ENCODE assay signal across 20 mouse cellular contexts in genomic region chr7:30579950-30580349, GRCm38 (mm10). TPM values are rescaled to one million over a fixed set of nuclear protein-coding genes. Genes with fewer than 3 reads are reported as not detected.
DNase-seq lines count a peak whose midpoint lies in the region; ATAC-seq lines count a peak whose summit lies in the region.
"Had no signal": no experiment of that assay in that cellular context is flagged by ENCODE, and none has a peak within 500 bp of the region (broad histone marks: within the 10 kb centered on the region; RNA-seq: fewer than 3 reads in every experiment).

No protein-coding gene starts in this region.

- H3K9ac ChIP-seq in heart, embryonic 11.5 days (ENCODE audit: low read depth, low read length) = no peak overlapping the region
- H3K9ac ChIP-seq in midbrain, embryonic 11.5 days (ENCODE audit: low read length) = no peak overlapping the region
- H3K9ac ChIP-seq in midbrain, embryonic 16.5 days (ENCODE audit: low read depth, low read length) = no peak overlapping the region
- no peak overlapping the region for H3K9ac ChIP-seq in intestine, embryonic 15.5 days
- H3K9ac ChIP-seq: forebrain, embryonic 13.5 days; hindbrain, embryonic 13.5 days had no signal

- no peaks in the 10 kb centered on the region for H3K27me3 ChIP-seq in heart, embryonic 11.5 days (ENCODE audit: control insufficient read depth, insufficient read depth, low read length)
- H3K27me3 ChIP-seq in midbrain, embryonic 11.5 days (ENCODE audit: control insufficient read depth, insufficient read depth, low read length) = no peaks in the 10 kb centered on the region
- no peaks in the 10 kb centered on the region for H3K27me3 ChIP-seq in midbrain, embryonic 16.5 days (ENCODE audit: control insufficient read depth, insufficient read depth, low read depth, low read length)
- no peaks in the 10 kb centered on the region for H3K27me3 ChIP-seq in intestine, embryonic 15.5 days (replicated peaks)
- H3K27me3 ChIP-seq: forebrain, embryonic 13.5 days; hindbrain, embryonic 13.5 days had no signal

- H3K27ac ChIP-seq in heart, embryonic 11.5 days (ENCODE audit: low read depth, low read length) = no peak overlapping the region
- H3K27ac ChIP-seq in midbrain, embryonic 11.5 days (ENCODE audit: low read depth, low read length) = no peak overlapping the region
- no peak overlapping the region for H3K27ac ChIP-seq in midbrain, embryonic 16.5 days (ENCODE audit: low read length)
- no peak overlapping the region for H3K27ac ChIP-seq in intestine, embryonic 15.5 days
- H3K27ac ChIP-seq: forebrain, embryonic 10.5 days; forebrain, embryonic 13.5 days; heart, adult 2 months; heart, embryonic 10.5 days; hindbrain, embryonic 10.5 days; hindbrain, embryonic 13.5 days had no signal

- no peaks in the 10 kb centered on the region for H3K9me3 ChIP-seq in heart, embryonic 11.5 days (replicated peaks; ENCODE audit: control insufficient read depth, low read length)
- H3K9me3 ChIP-seq in midbrain, embryonic 11.5 days (ENCODE audit: control insufficient read depth, low read length) = no peaks in the 10 kb centered on the region
- no peaks in the 10 kb centered on the region for H3K9me3 ChIP-seq in midbrain, embryonic 16.5 days (replicated peaks; ENCODE audit: control insufficient read depth, low read length, poor library complexity, severe bottlenecking)
- H3K9me3 ChIP-seq in intestine, embryonic 15.5 days = no peaks in the 10 kb centered on the region
- H3K9me3 ChIP-seq: forebrain, embryonic 10.5 days; forebrain, embryonic 13.5 days; heart, embryonic 10.5 days; hindbrain, embryonic 10.5 days; hindbrain, embryonic 13.5 days had no signal

- H3K4me2 ChIP-seq in heart, embryonic 11.5 days = no peak overlapping the region
- no peak overlapping the region for H3K4me2 ChIP-seq in midbrain, embryonic 11.5 days
- no peak overlapping the region for H3K4me2 ChIP-seq in midbrain, embryonic 16.5 days (ENCODE audit: low read length)
- H3K4me2 ChIP-seq in intestine, embryonic 15.5 days (replicated peaks) = no peak overlapping the region
- H3K4me2 ChIP-seq: forebrain, embryonic 13.5 days; hindbrain, embryonic 13.5 days had no signal

- 0 out of 2 replicates have a peak, but pooled peaks have one; percentile 4 for ATAC-seq in heart, embryonic 11.5 days (replicated peaks; ENCODE audit: insufficient number of reproducible peaks, low FRiP score, low TSS enrichment)
- ATAC-seq in midbrain, embryonic 11.5 days (ENCODE audit: low FRiP score) = no peak
- no peak for ATAC-seq in midbrain, embryonic 16.5 days
- ATAC-seq in intestine, embryonic 15.5 days = peak; percentile 81
- ATAC-seq: activated CD4-positive, CD25-positive, alpha-beta regulatory T cell, adult 4 months; forebrain, embryonic 13.5 days; forebrain, embryonic 16.5 days; hindbrain, embryonic 16.5 days had no signal

- H3K4me3 ChIP-seq in heart, embryonic 11.5 days (ENCODE audit: low read depth, low read length) = no peak overlapping the region
- H3K4me3 ChIP-seq in midbrain, embryonic 11.5 days (ENCODE audit: low read depth, low read length) = no peak overlapping the region
- no peak overlapping the region for H3K4me3 ChIP-seq in midbrain, embryonic 16.5 days (ENCODE audit: low read depth, low read length)
- H3K4me3 ChIP-seq in intestine, embryonic 15.5 days (replicated peaks) = no peak overlapping the region
- H3K4me3 ChIP-seq: forebrain, embryonic 10.5 days; forebrain, embryonic 13.5 days; heart, adult 2 months; heart, embryonic 10.5 days; hindbrain, embryonic 10.5 days; hindbrain, embryonic 13.5 days had no signal

- 96% methylated on average over 8 of the region's 8 CpGs for WGBS in heart, embryonic 11.5 days (ENCODE audit: insufficient replicate concordance)
- 95% methylated on average over 8 of the region's 8 CpGs for WGBS in midbrain, embryonic 11.5 days
- WGBS in midbrain, embryonic 16.5 days = 96% methylated on average over 8 of the region's 8 CpGs
- WGBS in intestine, embryonic 15.5 days = 83% methylated on average over 8 of the region's 8 CpGs

- no peak for DNase-seq in heart, postnatal 14 days
- DNase-seq in midbrain, embryonic 11.5 days (ENCODE audit: low spot score, missing footprints) = peak; percentile 51
- DNase-seq in left cerebral cortex, postnatal 14 days (ENCODE audit: low spot score in 2 of 2) = no peak
- DNase-seq: adrenal gland, postnatal 25 days; cerebellum, adult 11-12 months; gastrocnemius, postnatal 10 days; gastrocnemius, postnatal 36 days; heart, adult 2 months; heart, postnatal 36 days had no signal

- peaks cover 77% of the 10 kb centered on the region for H3K36me3 ChIP-seq in heart, embryonic 11.5 days (ENCODE audit: control insufficient read depth, insufficient read depth, low read length)
- H3K36me3 ChIP-seq in midbrain, embryonic 11.5 days (ENCODE audit: control insufficient read depth, insufficient read depth, low read length) = peaks cover 58% of the 10 kb centered on the region
- H3K36me3 ChIP-seq in midbrain, embryonic 16.5 days (ENCODE audit: control insufficient read depth, insufficient read depth, low read length) = peaks cover 88% of the 10 kb centered on the region
- peaks cover 78% of the 10 kb centered on the region for H3K36me3 ChIP-seq in intestine, embryonic 15.5 days

- H3K4me1 ChIP-seq in heart, embryonic 11.5 days (ENCODE audit: control insufficient read depth, insufficient read depth, low read length) = no peaks in the 10 kb centered on the region
- H3K4me1 ChIP-seq in midbrain, embryonic 11.5 days (ENCODE audit: control insufficient read depth, insufficient read depth, low read length) = no peaks in the 10 kb centered on the region
- H3K4me1 ChIP-seq in midbrain, embryonic 16.5 days (ENCODE audit: control insufficient read depth, insufficient read depth, low read length) = no peaks in the 10 kb centered on the region
- H3K4me1 ChIP-seq in intestine, embryonic 15.5 days (replicated peaks) = no peaks in the 10 kb centered on the region
- H3K4me1 ChIP-seq: forebrain, embryonic 10.5 days; forebrain, embryonic 13.5 days; heart, embryonic 10.5 days; hindbrain, embryonic 10.5 days; hindbrain, embryonic 13.5 days had no signal

- intact Hi-C loops in heart, postnatal 14 days (cut with DNase I) = no loop called here
- intact Hi-C loops in left cerebral cortex, postnatal 14 days (cut with DNase I) = no loop called here

RNA-seq across cellular contexts. Expression of gene Kmt2b, which starts 8.6 kb away (rescaled TPM):
- 7.1 and 8.1 TPM in 2 replicates for polyA plus RNA-seq in heart, embryonic 11.5 days (2014; fragmentation: Nextera tagmentation; extraction: Ambion mirVana)
- total RNA-seq in heart, postnatal 14 days (2021) = 10 to 100 TPM; 22.6 to 26.9 TPM
- 10.3 and 10.7 TPM in 2 replicates for polyA plus RNA-seq in midbrain, embryonic 11.5 days (2014; fragmentation: Nextera tagmentation; extraction: Ambion mirVana)
- 9.1 and 11.0 TPM in 2 replicates for polyA plus RNA-seq in midbrain, embryonic 16.5 days (2015; fragmentation: Nextera tagmentation; extraction: Ambion mirVana)
- polyA plus RNA-seq in intestine, embryonic 15.5 days (2015; fragmentation: Nextera tagmentation; extraction: Ambion mirVana) = 6.5 and 7.2 TPM in 2 replicates
- total RNA-seq in left cerebral cortex, postnatal 14 days (2021) = 10 to 100 TPM; 48.5 to 49.0 TPM

RNA-seq across cellular contexts. Expression of gene Igflr1, which starts 14.7 kb away (rescaled TPM):
- polyA plus RNA-seq in heart, embryonic 11.5 days (2014; fragmentation: Nextera tagmentation; extraction: Ambion mirVana) = 2.3 and 3.2 TPM in 2 replicates
- total RNA-seq in heart, postnatal 14 days (2021) = 1 to 10 TPM; 1.9 to 2.5 TPM
- 4.0 and 4.1 TPM in 2 replicates for polyA plus RNA-seq in midbrain, embryonic 11.5 days (2014; fragmentation: Nextera tagmentation; extraction: Ambion mirVana)
- 4.5 and 4.8 TPM in 2 replicates for polyA plus RNA-seq in midbrain, embryonic 16.5 days (2015; fragmentation: Nextera tagmentation; extraction: Ambion mirVana)
- polyA plus RNA-seq in intestine, embryonic 15.5 days (2015; fragmentation: Nextera tagmentation; extraction: Ambion mirVana) = 2.2 and 2.9 TPM in 2 replicates
- total RNA-seq in left cerebral cortex, postnatal 14 days (2021) = 1 to 10 TPM; 1.1 to 1.6 TPM

RNA-seq across cellular contexts. Expression of gene Psenen, which starts 16.5 kb away (rescaled TPM):
- 102 and 107 TPM in 2 replicates for polyA plus RNA-seq in heart, embryonic 11.5 days (2014; fragmentation: Nextera tagmentation; extraction: Ambion mirVana)
- 10 to 100 TPM; 66.3 to 67.3 TPM for total RNA-seq in heart, postnatal 14 days (2021)
- 98.0 and 110 TPM in 2 replicates for polyA plus RNA-seq in midbrain, embryonic 11.5 days (2014; fragmentation: Nextera tagmentation; extraction: Ambion mirVana)
- polyA plus RNA-seq in midbrain, embryonic 16.5 days (2015; fragmentation: Nextera tagmentation; extraction: Ambion mirVana) = 116 and 124 TPM in 2 replicates
- 148 and 151 TPM in 2 replicates for polyA plus RNA-seq in intestine, embryonic 15.5 days (2015; fragmentation: Nextera tagmentation; extraction: Ambion mirVana)
- total RNA-seq in left cerebral cortex, postnatal 14 days (2021) = 10 to 100 TPM; 81.0 to 81.3 TPM

RNA-seq across cellular contexts. Expression of gene Gm49396, which starts 16.8 kb away (rescaled TPM):
- 5.4 and 5.5 TPM in 2 replicates for polyA plus RNA-seq in heart, embryonic 11.5 days (2014; fragmentation: Nextera tagmentation; extraction: Ambion mirVana)
- total RNA-seq in heart, postnatal 14 days (2021) = 1 to 10 TPM; 1.9 to 2.4 TPM
- 6.9 and 7.5 TPM in 2 replicates for polyA plus RNA-seq in midbrain, embryonic 11.5 days (2014; fragmentation: Nextera tagmentation; extraction: Ambion mirVana)
- 18.6 and 19.2 TPM in 2 replicates for polyA plus RNA-seq in midbrain, embryonic 16.5 days (2015; fragmentation: Nextera tagmentation; extraction: Ambion mirVana)
- 9.0 and 10.3 TPM in 2 replicates for polyA plus RNA-seq in intestine, embryonic 15.5 days (2015; fragmentation: Nextera tagmentation; extraction: Ambion mirVana)
- 1 to 10 TPM; 3.8 to 4.6 TPM for total RNA-seq in left cerebral cortex, postnatal 14 days (2021)

RNA-seq across cellular contexts. Expression of gene U2af1l4, which starts 16.8 kb away (rescaled TPM):
- 87.6 and 91.2 TPM in 2 replicates for polyA plus RNA-seq in heart, embryonic 11.5 days (2014; fragmentation: Nextera tagmentation; extraction: Ambion mirVana)
- 10 to 100 TPM; 63.8 to 65.6 TPM for total RNA-seq in heart, postnatal 14 days (2021)
- polyA plus RNA-seq in midbrain, embryonic 11.5 days (2014; fragmentation: Nextera tagmentation; extraction: Ambion mirVana) = 90.7 and 94.8 TPM in 2 replicates
- 82.0 and 88.4 TPM in 2 replicates for polyA plus RNA-seq in midbrain, embryonic 16.5 days (2015; fragmentation: Nextera tagmentation; extraction: Ambion mirVana)
- 73.4 and 76.6 TPM in 2 replicates for polyA plus RNA-seq in intestine, embryonic 15.5 days (2015; fragmentation: Nextera tagmentation; extraction: Ambion mirVana)
- total RNA-seq in left cerebral cortex, postnatal 14 days (2021) = 10 to 100 TPM; 60.2 to 61.4 TPM

Comparison
In these comparisons a context has a peak if more than half of its experiments do, and no peak if none do; other contexts are left out.
1. ATAC-seq: peak in heart, embryonic 11.5 days (single experiment) and intestine, embryonic 15.5 days (single experiment); none in midbrain, embryonic 11.5 days (single experiment) and midbrain, embryonic 16.5 days (single experiment).